Mouse (Mus musculus): ENCODE results near the gene Eid3.

DNA sequence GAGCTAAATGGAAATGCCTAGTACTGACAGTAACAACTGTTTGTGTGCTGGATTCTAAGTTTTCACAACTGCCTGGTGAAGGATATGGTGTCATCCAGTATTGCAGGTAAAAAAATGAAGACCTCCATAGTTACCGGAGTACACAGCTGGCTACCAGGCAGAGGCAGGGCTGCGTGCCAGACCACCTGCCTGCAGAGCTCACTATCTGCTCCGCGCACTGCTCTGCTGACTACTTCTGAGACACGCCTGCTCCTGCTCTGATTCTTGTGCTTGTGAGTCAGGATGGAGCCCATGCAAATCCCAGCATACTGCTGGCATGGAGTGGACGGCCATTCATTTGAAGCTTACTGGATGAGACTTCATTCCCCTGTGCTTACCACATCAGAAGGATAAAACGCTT, 2.6 kb upstream of the Eid3 start:
- TF ChIP-seq CTCF (IDR thresholded peaks at IDR 0.05; ENCODE audit: extremely low read depth, insufficient read depth, insufficient read length, insufficient replicate concordance) (no peak), POLR2A (IDR thresholded peaks at IDR 0.05; ENCODE audit: low read depth, low read length) (no peak)
